Mouse (Mus musculus) midbrain, postnatal 0 days (tissue): ENCODE measurements around the gene Mbnl2. TPM values are rescaled to one million over a fixed set of nuclear protein-coding genes. Genes with fewer than 3 reads are reported as not detected.
"Not testable (repeated sequence)": the region's sequence is repeated elsewhere in the genome, so short reads cannot be mapped to it uniquely, and the experiment has no call there.

Experiments used
- ATAC-seq: fragments of 200-750 bp; cut with Nextera tagmentation; 2 replicates; pipeline ENCODE4 v1.8.0; 2017; ENCODE audit warnings: moderate number of reproducible peaks, mild to moderate bottlenecking, moderate TSS enrichment, moderate library complexity; ENCODE audit not compliant: low FRiP score
- DNase-seq: peaks from one replicate; pipeline ENCODE4 v3.0.0-alpha.2; 2015; ENCODE audit warnings: low spot score
- H3K27ac ChIP-seq: fragments of 300-500 bp; sonication (generic); 2 replicates; pipeline ENCODE4 v1.5.1; 2014; ENCODE audit warnings: low read depth, mild to moderate bottlenecking, low read length, mixed read lengths
- H3K27me3 ChIP-seq: fragments of 300-500 bp; sonication (generic); 2 replicates; pipeline ENCODE4 v1.6.1; 2014; ENCODE audit warnings: low read length, control low read depth, mixed read lengths; ENCODE audit not compliant: insufficient read depth
- H3K36me3 ChIP-seq: fragments of 300-500 bp; sonication (generic); 2 replicates; pipeline ENCODE4 v1.6.1; 2014; ENCODE audit warnings: low read length, control low read depth, mixed read lengths; ENCODE audit not compliant: insufficient read depth
- H3K4me1 ChIP-seq: fragments of 300-500 bp; sonication (generic); 2 replicates; pipeline ENCODE4 v1.6.1; 2014; ENCODE audit warnings: mild to moderate bottlenecking, control low read depth, antibody characterized with exemption, low read length, mixed read lengths; ENCODE audit not compliant: insufficient read depth
- H3K4me2 ChIP-seq: fragments of 300-500 bp; sonication (generic); 2 replicates; pipeline ENCODE4 v1.6.1; 2014; ENCODE audit warnings: low read depth, mild to moderate bottlenecking, low read length, mixed read lengths; ENCODE audit not compliant: poor library complexity, severe bottlenecking
- H3K4me3 ChIP-seq: fragments of 300-500 bp; sonication (generic); 2 replicates; pipeline ENCODE4 v1.5.1; 2014; ENCODE audit warnings: low read depth, mild to moderate bottlenecking, low read length, moderate library complexity
- H3K9ac ChIP-seq: fragments of 300-500 bp; sonication (generic); replicated peaks from 2 replicates; pipeline ENCODE4 v1.6.1; 2014; ENCODE audit warnings: mild to moderate bottlenecking, low read length, moderate library complexity, mixed read lengths; ENCODE audit not compliant: poor library complexity, severe bottlenecking
- H3K9me3 ChIP-seq: fragments of 300-500 bp; sonication (generic); 2 replicates; pipeline ENCODE4 v1.6.1; 2016; ENCODE audit warnings: low read length, control low read depth
- CTCF ChIP-seq: IDR thresholded peaks from 2 replicates; pipeline ENCODE4 v1.5.1; 2016; ENCODE audit warnings: antibody characterized with exemption, mild to moderate bottlenecking
- WGBS: fragments of 180-500 bp; shearing (Covaris S2); extraction: QIAGEN DNeasy Blood & Tissue Kit; methylation state at CpG from one replicate; pipeline ENCODE4 v1.1.7; 2014; 5-methylcytosine and 5-hydroxymethylcytosine counted together
- polyA plus RNA-seq: library from polyadenylated mRNA; unstranded; fragments of >200 nt; fragmentation: Nextera tagmentation; extraction: Ambion mirVana; gene quantifications from 2 replicates; pipeline ENCODE4 v1.2.1, GENCODE M21; 2015
- total RNA-seq: library from RNA; depleted of rRNA; stranded (reverse); fragments of >200 nt; gene quantifications from 2 replicates; pipeline ENCODE4 v1.2.3, GENCODE M21; 2014

The Mbnl2 gene
- total and polyA plus RNA-seq, 2 experiments from 2014 or later: 19.5 to 41.4 TPM

GRCm38 (mm10) chr14:120354595-120354994 is 79.1 kb downstream of the Mbnl2 start:
- H3K27me3 ChIP-seq: no peaks in the 10 kb centered on the region
- H3K36me3 ChIP-seq: no peaks in the 10 kb centered on the region
- no peaks in the 10 kb centered on the region for H3K9me3 ChIP-seq
- no peak overlapping the region for H3K4me2 ChIP-seq
- 47% methylated on average over 6 of the region's 6 CpGs for WGBS
- DNase-seq (no peak), ATAC-seq (no peak)
- no peak overlapping the region for H3K27ac ChIP-seq
- no peak overlapping the region for H3K9ac ChIP-seq
- no peak for TF ChIP-seq CTCF
- no peak overlapping the region for H3K4me3 ChIP-seq
- no peaks in the 10 kb centered on the region for H3K4me1 ChIP-seq

- no peak for TF ChIP-seq CTCF
- DNase-seq (peak; percentile 66), ATAC-seq (peak; percentile 68)
- Histone ChIP-seq H3K9me3 (no peaks in the 10 kb centered on the region), H3K27ac (0 out of 2 replicates have a peak overlapping the region, but pooled peaks have one; percentile 51), H3K4me2 (peak overlapping the region; percentile 12; the same call in 1 of the 2 replicates), H3K27me3 (no peaks in the 10 kb centered on the region), H3K36me3 (no peaks in the 10 kb centered on the region), H3K4me1 (no peaks in the 10 kb centered on the region), H3K9ac (no peak overlapping the region), H3K4me3 (no peak overlapping the region)
- 8% methylated on average over 14 of the region's 14 CpGs for WGBS
Measured at GRCm38 (mm10) chr14:120355040-120355741, 79.7 kb downstream of the Mbnl2 start.

GRCm38 (mm10) chr14:120355742-120356440 is 80.4 kb downstream of the Mbnl2 start:
- H3K4me3 ChIP-seq: no peak overlapping the region
- no peaks in the 10 kb centered on the region for H3K27me3 ChIP-seq
- H3K4me1 ChIP-seq: no peaks in the 10 kb centered on the region
- WGBS: 72% methylated on average over 10 of the region's 10 CpGs
- no peak for TF ChIP-seq CTCF
- no peaks in the 10 kb centered on the region for H3K9me3 ChIP-seq
- no peak for DNase-seq
- H3K4me2 ChIP-seq: no peak overlapping the region
- ATAC-seq: no peak
- H3K9ac ChIP-seq: no peak overlapping the region
- H3K27ac ChIP-seq: no peak overlapping the region
- H3K36me3 ChIP-seq: no peaks in the 10 kb centered on the region

GRCm38 (mm10) chr14:120357321-120358070 is 82.0 kb downstream of the Mbnl2 start:
- Histone ChIP-seq H3K4me1 (no peaks in the 10 kb centered on the region), H3K4me3 (no peak overlapping the region), H3K27ac (no peak overlapping the region), H3K27me3 (no peaks in the 10 kb centered on the region), H3K9me3 (no peaks in the 10 kb centered on the region), H3K4me2 (no peak overlapping the region), H3K36me3 (no peaks in the 10 kb centered on the region), H3K9ac (no peak overlapping the region)
- no peak for DNase-seq
- 97% methylated on average over 18 of the region's 19 CpGs for WGBS
- no peak for TF ChIP-seq CTCF
- ATAC-seq: no peak

GRCm38 (mm10) chr14:120359608-120360007 is 84.1 kb downstream of the Mbnl2 start:
- H3K4me2 ChIP-seq, H3K27ac ChIP-seq, ATAC-seq, H3K4me3 ChIP-seq, DNase-seq, H3K27me3 ChIP-seq, H3K9ac ChIP-seq, H3K36me3 ChIP-seq, H3K4me1 ChIP-seq, H3K9me3 ChIP-seq: not testable (repeated sequence)
- WGBS: 98% methylated on average over 8 of the region's 8 CpGs
